Mouse (Mus musculus) spleen, adult 2 months (tissue): Measurements from ENCODE around the gene Serpina3f. TPM values are rescaled to one million over a fixed set of nuclear protein-coding genes. Genes with fewer than 3 reads are reported as not detected.

Source experiments
- DNase-seq, 2 experiments: peaks; one replicate each; pipeline versions ENCODE4 v3.0.0 to v3.0.0-alpha.2; 2012 to 2021; ENCODE audit warnings: low spot score in 2 of 2, low read depth in 1 of 2
- H3K27ac ChIP-seq: fragments of 200-500 bp; 2 replicates; pipeline ENCODE4 v1.5.1; 2012; ENCODE audit warnings: low read length, inconsistent platforms; ENCODE audit not compliant: insufficient read depth
- H3K27me3 ChIP-seq: fragments of 200-500 bp; 2 replicates; pipeline ENCODE4 v1.6.1; 2012; ENCODE audit warnings: mild to moderate bottlenecking, moderate library complexity, low read length, inconsistent platforms; ENCODE audit not compliant: control insufficient read depth, insufficient read depth
- H3K36me3 ChIP-seq: fragments of 200-500 bp; 2 replicates; pipeline ENCODE4 v1.6.1; 2012; ENCODE audit warnings: mild to moderate bottlenecking, low read length, inconsistent platforms; ENCODE audit not compliant: control insufficient read depth, insufficient read depth
- H3K4me1 ChIP-seq: fragments of 200-500 bp; 2 replicates; pipeline ENCODE4 v1.6.1; 2011; ENCODE audit warnings: inconsistent platforms; ENCODE audit not compliant: control insufficient read depth, insufficient read depth, insufficient read length
- H3K4me3 ChIP-seq: fragments of 200-500 bp; 2 replicates; pipeline ENCODE4 v1.5.1; 2011; ENCODE audit warnings: mild to moderate bottlenecking, inconsistent platforms; ENCODE audit not compliant: insufficient read depth, insufficient read length; ENCODE audit errors: extremely low read depth
- CTCF ChIP-seq: fragments of 200-500 bp; IDR thresholded peaks from 2 replicates; pipeline ENCODE4 v1.5.1; 2011; ENCODE audit warnings: mild to moderate bottlenecking, inconsistent platforms; ENCODE audit not compliant: insufficient read depth, insufficient read length, insufficient replicate concordance; ENCODE audit errors: extremely low read depth
- POLR2A ChIP-seq: fragments of 200-500 bp; IDR thresholded peaks from 2 replicates; pipeline ENCODE4 v1.6.1; 2011; ENCODE audit warnings: low read depth, low read length, inconsistent platforms
- WGBS: fragments of 180-500 bp; shearing (Covaris S2); methylation state at CpG from one replicate; pipeline ENCODE4 v1.1.7; 2018; 5-methylcytosine and 5-hydroxymethylcytosine counted together
- polyA plus RNA-seq: library from polyadenylated mRNA; depleted of rRNA; stranded (reverse); fragments of >200 nt; gene quantifications from 2 replicates; pipeline ENCODE4 v1.2.3, GENCODE M21; 2012; rRNA removed

Serpina3f gene
- polyA plus RNA-seq: 3.3 and 6.0 TPM in 2 replicates

DNA sequence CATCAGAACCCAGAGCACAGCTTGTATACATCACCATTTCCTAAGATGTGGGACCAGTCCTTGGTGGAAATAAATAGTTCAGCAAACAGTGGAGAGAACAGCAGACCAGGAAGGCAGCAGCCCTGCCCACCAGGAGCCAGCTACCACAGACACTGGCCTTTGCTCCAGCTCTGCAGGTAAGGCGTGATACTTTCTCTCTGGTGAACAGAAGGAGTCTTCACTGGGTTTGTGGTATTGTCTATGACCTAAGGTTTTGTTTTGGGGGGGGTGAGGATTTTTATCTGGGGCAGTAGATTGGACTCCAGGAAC is at the start of gene Serpina3f:
Gene Serpina3f (plus strand): TSS at position 100 of the 309 bp plus-strand sequence.
- TF ChIP-seq POLR2A (no peak), CTCF (no peak)
- Histone ChIP-seq H3K36me3 (no peaks in the 10 kb centered on the region), H3K4me3 (0 out of 2 replicates have a peak within 1 kb of the TSS, but pooled peaks have one; percentile 2), H3K4me1 (peaks cover 12% of the 10 kb centered on the region; the same call in 1 of the 2 replicates), H3K27ac (no peak within 1 kb of the TSS), H3K27me3 (no peaks in the 10 kb centered on the region)
- WGBS: 48% methylated on average over 1 of the region's 1 CpGs
- DNase-seq: no peak

DNA sequence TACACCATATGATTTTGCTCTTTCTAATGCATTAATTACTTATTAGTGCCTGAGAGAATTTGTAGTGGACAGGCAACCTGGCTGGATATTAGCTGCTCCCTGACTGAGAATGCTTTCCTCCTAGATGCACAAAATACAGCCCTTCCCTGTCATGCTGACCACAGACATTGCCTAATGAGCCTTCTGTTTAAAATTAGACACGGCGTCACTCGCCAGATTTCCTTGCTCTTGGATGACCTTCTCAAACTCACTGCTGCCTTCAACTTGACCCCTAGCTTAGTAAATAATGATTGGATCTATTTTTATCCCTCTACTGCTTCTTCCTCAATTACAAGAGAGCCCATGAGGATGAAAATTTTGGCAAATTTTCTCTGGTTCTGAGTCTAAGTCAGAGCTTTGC is 39.6 kb upstream of the Serpina3f start:
- 69% methylated on average over 3 of the region's 3 CpGs for WGBS
- TF ChIP-seq CTCF: no peak
- TF ChIP-seq POLR2A: no peak
- Histone ChIP-seq H3K4me1 (no peaks in the 10 kb centered on the region), H3K27ac (no peak overlapping the region), H3K36me3 (no peaks in the 10 kb centered on the region), H3K27me3 (no peaks in the 10 kb centered on the region), H3K4me3 (no peak overlapping the region)
- DNase-seq: no peak

DNA sequence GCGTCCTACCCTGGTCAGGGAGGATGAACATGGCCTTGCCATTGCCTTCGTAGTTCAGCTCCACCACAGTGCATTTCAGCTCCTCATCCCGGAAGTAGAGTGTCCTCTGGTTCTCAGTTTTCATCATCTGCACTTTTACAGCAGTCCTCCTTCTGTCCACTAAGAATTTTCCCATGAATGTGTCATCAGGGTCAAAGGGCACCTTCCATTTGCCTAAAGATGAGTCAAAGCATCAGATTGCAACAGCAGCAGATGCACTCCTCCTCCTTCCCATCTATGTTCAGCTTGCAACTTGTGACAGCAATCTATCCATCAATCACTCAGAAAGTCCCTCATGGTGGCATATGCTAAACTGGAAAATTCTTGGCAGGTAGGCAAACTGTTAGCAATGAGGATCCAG is 38.7 kb upstream of the Serpina3f start:
- WGBS: 83% methylated on average over 3 of the region's 3 CpGs
- TF ChIP-seq POLR2A (no peak), CTCF (no peak)

DNA sequence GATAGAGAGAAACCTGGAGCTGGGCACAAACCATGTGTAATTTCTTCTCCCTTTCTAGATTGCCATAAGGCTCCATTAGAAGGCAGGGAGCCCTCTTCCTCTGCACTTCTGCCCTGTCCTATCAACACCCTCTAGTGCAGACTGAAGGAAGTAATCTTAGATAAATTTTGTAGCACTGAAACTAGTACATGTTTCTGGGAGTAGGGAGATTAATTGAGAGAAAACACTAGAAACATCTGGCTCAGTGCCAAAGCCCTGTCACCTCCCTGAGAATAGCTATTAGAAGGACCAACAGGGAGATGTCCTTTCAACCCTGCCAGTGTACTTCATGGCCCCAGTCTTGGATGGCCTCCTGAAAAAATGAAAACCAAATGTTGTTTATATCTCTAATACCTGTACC is 35.8 kb upstream of the Serpina3f start:
- Histone ChIP-seq H3K27me3 (no peaks in the 10 kb centered on the region), H3K27ac (no peak overlapping the region), H3K4me1 (no peaks in the 10 kb centered on the region), H3K36me3 (no peaks in the 10 kb centered on the region), H3K4me3 (no peak overlapping the region)
- no peak for DNase-seq
- TF ChIP-seq CTCF (no peak), POLR2A (no peak)

More for the DNA sequence above, 38.7 kb upstream of the Serpina3f start:
- H3K27me3 ChIP-seq: no peaks in the 10 kb centered on the region
- H3K4me1 ChIP-seq: no peaks in the 10 kb centered on the region
- no peak for DNase-seq
- no peak overlapping the region for H3K27ac ChIP-seq
- H3K4me3 ChIP-seq: no peak overlapping the region
- no peaks in the 10 kb centered on the region for H3K36me3 ChIP-seq

- H3K27me3 ChIP-seq: no peaks in the 10 kb centered on the region
Measured at GRCm38 (mm10) chr12:104178987-104179386, 35.4 kb upstream of the Serpina3f start.

DNA sequence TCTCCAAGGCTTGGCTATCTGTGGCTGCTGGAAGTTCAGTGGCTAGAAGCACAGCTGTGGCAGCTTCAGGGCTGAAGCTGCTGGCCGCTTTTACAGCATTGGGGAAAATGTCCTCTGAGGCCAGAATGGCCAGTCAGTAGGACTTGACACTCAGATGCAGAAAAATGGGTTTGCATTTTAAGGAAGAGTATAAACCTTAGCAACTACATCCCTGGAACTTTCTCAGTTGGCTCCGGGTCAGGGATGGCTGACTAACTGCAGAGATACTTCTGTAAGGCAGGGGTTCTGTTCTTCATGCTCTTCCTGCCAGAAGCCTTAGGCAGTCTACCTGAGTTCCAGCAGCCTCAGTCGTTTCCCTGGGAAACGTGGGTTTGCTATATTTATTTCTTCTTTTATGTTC is 29.3 kb upstream of the Serpina3f start:
- WGBS: 80% methylated on average over 4 of the region's 4 CpGs
- no peaks in the 10 kb centered on the region for H3K27me3 ChIP-seq
- H3K36me3 ChIP-seq: no peaks in the 10 kb centered on the region
- H3K4me1 ChIP-seq: no peaks in the 10 kb centered on the region
- H3K27ac ChIP-seq: no peak overlapping the region
- no peak for DNase-seq
- TF ChIP-seq CTCF: no peak
- TF ChIP-seq POLR2A: no peak
- no peak overlapping the region for H3K4me3 ChIP-seq

More at GRCm38 (mm10) chr12:104178987-104179386, 35.4 kb upstream of the Serpina3f start:
- Histone ChIP-seq H3K27ac (no peak overlapping the region), H3K4me1 (no peaks in the 10 kb centered on the region), H3K4me3 (no peak overlapping the region), H3K36me3 (no peaks in the 10 kb centered on the region)
- WGBS: 91% methylated on average over 2 of the region's 2 CpGs
- DNase-seq: no peak
- TF ChIP-seq CTCF (no peak), POLR2A (no peak)

GRCm38 (mm10) chr12:104186041-104186581 is 28.2 kb upstream of the Serpina3f start:
- WGBS: 81% methylated on average over 3 of the region's 3 CpGs
- Histone ChIP-seq H3K36me3 (no peaks in the 10 kb centered on the region), H3K27me3 (no peaks in the 10 kb centered on the region), H3K4me3 (no peak overlapping the region), H3K4me1 (no peaks in the 10 kb centered on the region), H3K27ac (no peak overlapping the region)
- DNase-seq: no peak
- TF ChIP-seq POLR2A: no peak
- TF ChIP-seq CTCF: no peak
